Mouse (Mus musculus): ENCODE measurements around the gene Dip2b. TPM values are rescaled to one million over a fixed set of nuclear protein-coding genes. Genes with fewer than 3 reads are reported as not detected.

Dip2b gene
- polyA plus RNA-seq, 2 experiments: 2.0 to 2.8 TPM

DNA sequence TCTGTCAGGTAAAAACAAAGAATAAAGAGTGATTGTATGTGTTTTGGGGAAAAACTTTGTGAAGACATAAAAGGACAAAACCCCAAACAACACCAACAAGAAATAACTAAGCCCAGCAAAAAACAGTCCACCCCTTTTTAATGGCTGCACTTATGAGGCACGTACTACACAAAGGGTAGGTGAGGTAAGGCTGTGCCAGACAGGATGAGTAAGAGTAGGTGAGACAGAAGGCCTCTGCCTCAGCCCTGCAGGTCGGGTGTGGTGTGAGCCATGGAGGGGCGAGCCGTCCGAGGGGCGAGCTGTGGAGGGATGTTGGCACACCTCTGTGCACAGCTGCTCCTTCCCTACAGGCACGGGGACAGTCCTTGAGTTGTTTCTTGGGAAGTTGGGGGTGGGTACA, 12.5 kb downstream of the Dip2b start:
- H3K9ac ChIP-seq (replicated peaks): no peak overlapping the region
- H3K9me3 ChIP-seq (ENCODE audit: control insufficient read depth, low read length): no peaks in the 10 kb centered on the region
- H3K4me1 ChIP-seq (replicated peaks; ENCODE audit: control insufficient read depth in 2 of 2, insufficient read depth in 2 of 2, low read length in 1 of 2): no peaks in the 10 kb centered on the region
- WGBS (ENCODE audit: insufficient replicate concordance): 71% methylated on average over 7 of the region's 7 CpGs
- no peak for TF ChIP-seq EP300 (IDR thresholded peaks at IDR 0.05; ENCODE audit: low read depth)
- no peak for TF ChIP-seq CTCF (IDR thresholded peaks at IDR 0.05; ENCODE audit: low read depth)
- no peak for ATAC-seq (ENCODE audit: insufficient read depth)
- no peaks in the 10 kb centered on the region for H3K36me3 ChIP-seq (replicated peaks; ENCODE audit: control insufficient read depth, insufficient read depth, low read depth)
- no peak overlapping the region for H3K4me2 ChIP-seq (ENCODE audit: low read depth)
- no peak for DNase-seq (ENCODE audit: low read depth in 3 of 3, low spot score in 3 of 3)
- no peak overlapping the region for H3K4me3 ChIP-seq (ENCODE audit: insufficient read depth in 1 of 2, low read depth in 2 of 2, low read length in 2 of 2)
- H3K27me3 ChIP-seq (ENCODE audit: control insufficient read depth, insufficient read depth, low read length): no peaks in the 10 kb centered on the region
- no peak overlapping the region for H3K27ac ChIP-seq

DNA sequence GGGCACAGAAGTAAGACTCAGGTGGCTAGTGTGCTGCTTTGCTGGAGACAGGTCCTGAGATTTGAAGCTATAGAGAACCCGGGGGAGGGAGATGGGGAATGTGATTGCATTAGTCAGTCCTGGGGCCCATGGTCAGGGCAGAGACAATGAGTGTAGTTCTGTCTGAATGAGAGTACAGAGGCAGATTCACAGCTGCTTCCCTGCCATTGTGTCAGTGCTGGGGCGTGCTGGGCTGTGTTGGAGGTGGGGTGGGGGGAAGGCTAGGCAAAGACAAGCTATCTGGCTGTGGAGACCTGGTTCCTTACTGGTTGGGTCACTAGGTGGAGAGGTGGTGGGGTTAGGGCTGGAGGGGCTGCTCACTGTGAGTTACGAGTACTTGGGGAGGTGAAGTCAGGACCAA, 14.3 kb downstream of the Dip2b start:
- H3K27ac ChIP-seq: no peak overlapping the region
- DNase-seq (ENCODE audit: low read depth in 3 of 3, low spot score in 3 of 3): no peak
- no peaks in the 10 kb centered on the region for H3K9me3 ChIP-seq (ENCODE audit: control insufficient read depth, low read length)
- ATAC-seq (ENCODE audit: insufficient read depth): no peak
- TF ChIP-seq CTCF (IDR thresholded peaks at IDR 0.05; ENCODE audit: low read depth) (no peak), EP300 (IDR thresholded peaks at IDR 0.05; ENCODE audit: low read depth) (no peak)
- WGBS (ENCODE audit: insufficient replicate concordance): 66% methylated on average over 3 of the region's 3 CpGs
- H3K4me3 ChIP-seq (ENCODE audit: insufficient read depth in 1 of 2, low read depth in 2 of 2, low read length in 2 of 2): no peak overlapping the region
- no peaks in the 10 kb centered on the region for H3K27me3 ChIP-seq (ENCODE audit: control insufficient read depth, insufficient read depth, low read length)
- no peaks in the 10 kb centered on the region for H3K36me3 ChIP-seq (replicated peaks; ENCODE audit: control insufficient read depth, insufficient read depth, low read depth)
- no peak overlapping the region for H3K4me2 ChIP-seq (ENCODE audit: low read depth)
- peaks cover 0 to 2% of the 10 kb centered on the region in 2 experiments; a peak in 2 of 4 replicates for H3K4me1 ChIP-seq (replicated peaks; ENCODE audit: control insufficient read depth in 2 of 2, insufficient read depth in 2 of 2, low read length in 1 of 2)
- no peak overlapping the region for H3K9ac ChIP-seq (replicated peaks)

DNA sequence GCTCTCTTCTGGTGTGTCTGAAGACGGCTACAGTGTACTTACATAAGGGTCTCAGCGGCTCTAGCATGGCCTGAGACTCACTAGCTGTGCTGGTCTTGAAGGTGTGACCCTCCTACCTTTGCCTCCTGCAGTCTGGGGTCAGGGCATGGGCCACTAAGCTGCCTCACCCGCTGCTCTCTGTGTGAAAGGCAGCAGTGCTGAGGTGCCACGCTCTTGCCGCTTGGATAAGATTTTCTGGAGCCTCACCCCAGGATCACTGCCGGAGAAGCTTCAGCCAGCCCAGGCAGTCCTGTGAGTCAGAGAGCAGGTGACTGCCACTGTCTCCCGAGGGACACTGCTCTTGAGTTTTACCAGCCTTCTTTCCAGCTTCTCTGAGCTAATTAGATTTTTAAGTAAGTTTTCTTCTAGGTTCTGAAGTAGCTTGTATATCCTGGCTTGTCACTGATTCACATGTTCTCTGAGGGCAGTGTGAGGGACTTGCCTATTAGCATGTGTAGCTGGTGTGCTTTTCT, 18.0 kb downstream of the Dip2b start:
- Histone ChIP-seq H3K9me3 (ENCODE audit: control insufficient read depth, low read length) (no peaks in the 10 kb centered on the region), H3K9ac (replicated peaks) (no peak overlapping the region), H3K4me3 (ENCODE audit: insufficient read depth in 1 of 2, low read depth in 2 of 2, low read length in 2 of 2) (no peak overlapping the region), H3K27ac (no peak overlapping the region), H3K4me1 (replicated peaks; ENCODE audit: control insufficient read depth in 2 of 2, insufficient read depth in 2 of 2, low read length in 1 of 2) (peaks cover 5 to 22% of the 10 kb centered on the region in 2 experiments), H3K4me2 (ENCODE audit: low read depth) (no peak overlapping the region), H3K36me3 (replicated peaks; ENCODE audit: control insufficient read depth, insufficient read depth, low read depth) (no peaks in the 10 kb centered on the region), H3K27me3 (ENCODE audit: control insufficient read depth, insufficient read depth, low read length) (no peaks in the 10 kb centered on the region)
- ATAC-seq (ENCODE audit: insufficient read depth) (no peak), DNase-seq (ENCODE audit: low read depth in 3 of 3, low spot score in 3 of 3) (no peak)
- WGBS (ENCODE audit: insufficient replicate concordance): 82% methylated on average over 7 of the region's 7 CpGs
- TF ChIP-seq CTCF (IDR thresholded peaks at IDR 0.05; ENCODE audit: low read depth): no peak
- TF ChIP-seq EP300 (IDR thresholded peaks at IDR 0.05; ENCODE audit: low read depth): no peak

DNA sequence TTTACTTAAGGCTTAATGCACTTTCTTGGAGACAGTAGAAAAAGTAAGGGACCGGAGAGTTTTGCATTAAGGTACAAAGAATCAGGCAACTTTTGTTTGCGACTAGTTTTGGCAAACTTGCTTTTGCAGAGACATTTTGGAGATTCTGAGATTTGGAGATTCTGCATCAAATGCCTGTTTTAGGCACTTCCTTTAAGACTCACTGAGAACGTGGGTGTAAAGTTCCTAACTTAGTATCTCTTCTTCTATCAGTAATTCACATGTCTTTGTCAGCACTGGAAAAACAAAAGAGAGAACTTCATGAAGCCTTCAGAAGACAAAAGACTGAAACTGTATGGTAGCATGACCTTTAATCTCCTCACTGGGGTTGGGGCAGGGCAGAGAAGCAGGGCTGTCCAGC, 19.2 kb downstream of the Dip2b start:
- Histone ChIP-seq H3K9me3 (ENCODE audit: control insufficient read depth, low read length) (no peaks in the 10 kb centered on the region), H3K4me2 (ENCODE audit: low read depth) (no peak overlapping the region), H3K27ac (no peak overlapping the region), H3K36me3 (replicated peaks; ENCODE audit: control insufficient read depth, insufficient read depth, low read depth) (no peaks in the 10 kb centered on the region), H3K4me1 (replicated peaks; ENCODE audit: control insufficient read depth in 2 of 2, insufficient read depth in 2 of 2, low read length in 1 of 2) (peaks cover 5 to 22% of the 10 kb centered on the region in 2 experiments), H3K4me3 (ENCODE audit: insufficient read depth in 1 of 2, low read depth in 2 of 2, low read length in 2 of 2) (no peak overlapping the region), H3K27me3 (ENCODE audit: control insufficient read depth, insufficient read depth, low read length) (no peaks in the 10 kb centered on the region), H3K9ac (replicated peaks) (no peak overlapping the region)
- no peak for TF ChIP-seq CTCF (IDR thresholded peaks at IDR 0.05; ENCODE audit: low read depth)
- TF ChIP-seq EP300 (IDR thresholded peaks at IDR 0.05; ENCODE audit: low read depth): no peak
- WGBS (ENCODE audit: insufficient replicate concordance): 63% methylated on average over 3 of the region's 3 CpGs
- ATAC-seq (ENCODE audit: insufficient read depth): peak; percentile 46; the same call in 1 of the 2 replicates
- DNase-seq (ENCODE audit: low read depth in 3 of 3, low spot score in 3 of 3): no peak

DNA sequence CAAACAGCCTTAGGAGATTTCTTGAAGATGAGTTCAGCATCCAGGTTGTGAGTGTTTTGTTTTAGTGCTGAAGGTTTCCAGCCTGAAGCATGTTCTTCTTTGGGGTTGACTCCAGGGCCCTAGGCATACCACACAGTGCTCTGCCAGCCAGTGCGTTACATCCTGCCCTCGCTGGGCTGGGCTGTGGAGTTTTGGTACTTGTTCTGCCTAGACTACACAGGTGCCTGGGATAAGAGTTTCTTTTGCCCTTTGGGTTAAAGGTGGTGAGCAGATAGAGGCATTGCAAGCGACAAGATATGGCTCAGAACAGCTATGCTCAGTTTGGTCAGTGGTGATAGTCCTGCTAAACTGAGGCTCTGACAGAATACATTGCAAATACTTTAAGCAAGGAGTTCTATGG, 19.7 kb downstream of the Dip2b start:
- H3K9ac ChIP-seq (replicated peaks): no peak overlapping the region
- ATAC-seq (ENCODE audit: insufficient read depth): peak; percentile 90
- peak overlapping the region; percentile 9; the same call in 1 of the 2 replicates for H3K4me2 ChIP-seq (ENCODE audit: low read depth)
- no peak for TF ChIP-seq CTCF (IDR thresholded peaks at IDR 0.05; ENCODE audit: low read depth)
- peak; percentile 88 for TF ChIP-seq EP300 (IDR thresholded peaks at IDR 0.05; ENCODE audit: low read depth)
- peak in 2 of 3 experiments; percentile 45 to 52 for DNase-seq (ENCODE audit: low read depth in 3 of 3, low spot score in 3 of 3)
- H3K27me3 ChIP-seq (ENCODE audit: control insufficient read depth, insufficient read depth, low read length): no peaks in the 10 kb centered on the region
- H3K4me1 ChIP-seq (replicated peaks; ENCODE audit: control insufficient read depth in 2 of 2, insufficient read depth in 2 of 2, low read length in 1 of 2): peaks cover 6 to 24% of the 10 kb centered on the region in 2 experiments
- no peak overlapping the region for H3K27ac ChIP-seq
- H3K36me3 ChIP-seq (replicated peaks; ENCODE audit: control insufficient read depth, insufficient read depth, low read depth): no peaks in the 10 kb centered on the region
- H3K4me3 ChIP-seq (ENCODE audit: insufficient read depth in 1 of 2, low read depth in 2 of 2, low read length in 2 of 2): no peak overlapping the region
- H3K9me3 ChIP-seq (ENCODE audit: control insufficient read depth, low read length): no peaks in the 10 kb centered on the region
- 27% methylated on average over 3 of the region's 3 CpGs for WGBS (ENCODE audit: insufficient replicate concordance)
